Mouse (Mus musculus) telencephalon, adult 2 months (tissue): Measurements from ENCODE around the gene Fgf22.
"Not testable (repeated sequence)": the region's sequence is repeated elsewhere in the genome, so short reads cannot be mapped to it uniquely, and the experiment has no call there.

ENCODE experiments used
- DNase-seq: peaks from one replicate; pipeline ENCODE4 v3.0.0-alpha.2; 2011; ENCODE audit warnings: low read depth, low spot score

The Fgf22 gene

GRCm38 (mm10) chr10:79732500-79732899 lies 22.4 kb upstream of the Fgf22 start:
- DNase-seq = no peak

GRCm38 (mm10) chr10:79733847-79734246 lies 21.0 kb upstream of the Fgf22 start:
- no peak for DNase-seq

GRCm38 (mm10) chr10:79735361-79735760 lies 19.5 kb upstream of the Fgf22 start:
- no peak for DNase-seq

GRCm38 (mm10) chr10:79736706-79737105 lies 18.2 kb upstream of the Fgf22 start:
- no peak for DNase-seq

- no peak for DNase-seq
These were observed 16.6 kb upstream of the Fgf22 start for GRCm38 (mm10) chr10:79738259-79738658.

GRCm38 (mm10) chr10:79739234-79739633 lies 15.6 kb upstream of the Fgf22 start:
- no peak for DNase-seq

GRCm38 (mm10) chr10:79740863-79741262 lies 14.0 kb upstream of the Fgf22 start:
- no peak for DNase-seq

GRCm38 (mm10) chr10:79743161-79743560 lies 11.7 kb upstream of the Fgf22 start:
- DNase-seq = no peak

GRCm38 (mm10) chr10:79743650-79744365 lies 11.1 kb upstream of the Fgf22 start:
- DNase-seq = no peak

- DNase-seq = no peak
These were observed 9.5 kb upstream of the Fgf22 start for GRCm38 (mm10) chr10:79745411-79745810.

GRCm38 (mm10) chr10:79745898-79746773 lies 8.7 kb upstream of the Fgf22 start, which contains the start of gene Polrmt:
Polrmt (minus strand) TSS chr10:79746581.
- DNase-seq = peak; percentile 97

- DNase-seq = no peak
These were observed 8.1 kb upstream of the Fgf22 start for GRCm38 (mm10) chr10:79746774-79747151.

GRCm38 (mm10) chr10:79748496-79748895 lies 6.4 kb upstream of the Fgf22 start:
- no peak for DNase-seq

GRCm38 (mm10) chr10:79755854-79756253 lies 978 bp downstream of the Fgf22 start:
- no peak for DNase-seq

- no peak for DNase-seq
These were observed 1.8 kb downstream of the Fgf22 start for GRCm38 (mm10) chr10:79756660-79757059.

- DNase-seq = not testable (repeated sequence)
These were observed 4.8 kb downstream of the Fgf22 start for GRCm38 (mm10) chr10:79759675-79760074.

- no peak for DNase-seq
These were observed 5.8 kb downstream of the Fgf22 start for GRCm38 (mm10) chr10:79760603-79761143.

- DNase-seq = no peak
These were observed 8.0 kb downstream of the Fgf22 start for GRCm38 (mm10) chr10:79762875-79763274.

- no peak for DNase-seq
These were observed 9.4 kb downstream of the Fgf22 start for GRCm38 (mm10) chr10:79764234-79764633.

- no peak for DNase-seq
These were observed 10.4 kb downstream of the Fgf22 start for GRCm38 (mm10) chr10:79765228-79765745.

- DNase-seq = no peak
These were observed 11.2 kb downstream of the Fgf22 start for GRCm38 (mm10) chr10:79766001-79766507.
